Mouse (Mus musculus) kidney, embryonic 14.5 days (tissue): ENCODE data around the gene Vav1. TPM values are rescaled to one million over a fixed set of nuclear protein-coding genes. Genes with fewer than 3 reads are reported as not detected.
"Not testable (repeated sequence)": the region's sequence is repeated elsewhere in the genome, so short reads cannot be mapped to it uniquely, and the experiment has no call there.

Experiments
- ATAC-seq: fragments of 200-750 bp; cut with Nextera tagmentation; 2 replicates; pipeline ENCODE4 v1.8.0; 2017; ENCODE audit warnings: moderate number of reproducible peaks, mild to moderate bottlenecking, moderate TSS enrichment, moderate library complexity; ENCODE audit not compliant: low FRiP score, low TSS enrichment
- H3K27ac ChIP-seq: fragments of 300-500 bp; sonication (generic); 2 replicates; pipeline ENCODE4 v1.5.1; 2014; ENCODE audit warnings: low read depth, mild to moderate bottlenecking, low read length, moderate library complexity, mixed read lengths
- H3K27me3 ChIP-seq: fragments of 300-500 bp; sonication (generic); 2 replicates; pipeline ENCODE4 v1.6.1; 2014; ENCODE audit warnings: mild to moderate bottlenecking, low read length; ENCODE audit not compliant: control insufficient read depth, insufficient read depth
- H3K36me3 ChIP-seq: fragments of 300-500 bp; sonication (generic); 2 replicates; pipeline ENCODE4 v1.6.1; 2014; ENCODE audit warnings: low read length, mixed read lengths; ENCODE audit not compliant: control insufficient read depth, insufficient read depth
- H3K4me1 ChIP-seq: fragments of 300-500 bp; sonication (generic); 2 replicates; pipeline ENCODE4 v1.6.1; 2014; ENCODE audit warnings: low read length, mixed read lengths; ENCODE audit not compliant: control insufficient read depth, insufficient read depth
- H3K4me2 ChIP-seq: fragments of 300-500 bp; sonication (generic); replicated peaks from 2 replicates; pipeline ENCODE4 v1.6.1; 2014; ENCODE audit warnings: low read depth, mild to moderate bottlenecking, low read length
- H3K4me3 ChIP-seq: fragments of 300-500 bp; sonication (generic); 2 replicates; pipeline ENCODE4 v1.5.1; 2014; ENCODE audit warnings: mild to moderate bottlenecking, low read length
- H3K9ac ChIP-seq: fragments of 300-500 bp; sonication (generic); 2 replicates; pipeline ENCODE4 v1.6.1; 2014; ENCODE audit warnings: low read depth, mild to moderate bottlenecking, low read length, moderate library complexity
- H3K9me3 ChIP-seq: fragments of 300-500 bp; sonication (generic); 2 replicates; pipeline ENCODE4 v1.6.1; 2016; ENCODE audit warnings: low read length; ENCODE audit not compliant: control insufficient read depth
- WGBS: fragments of 180-500 bp; shearing (Covaris S2); extraction: QIAGEN DNeasy Blood & Tissue Kit; methylation state at CpG from one replicate; pipeline ENCODE4 v1.1.7; 2014; 5-methylcytosine and 5-hydroxymethylcytosine counted together
- polyA plus RNA-seq: library from polyadenylated mRNA; unstranded; fragments of >200 nt; fragmentation: Nextera tagmentation; extraction: Ambion mirVana; gene quantifications from 2 replicates; pipeline ENCODE4 v1.2.1, GENCODE M21; 2014

The Vav1 gene
- polyA plus RNA-seq, 1 experiment from 2014 or later: 1.7 TPM

DNA sequence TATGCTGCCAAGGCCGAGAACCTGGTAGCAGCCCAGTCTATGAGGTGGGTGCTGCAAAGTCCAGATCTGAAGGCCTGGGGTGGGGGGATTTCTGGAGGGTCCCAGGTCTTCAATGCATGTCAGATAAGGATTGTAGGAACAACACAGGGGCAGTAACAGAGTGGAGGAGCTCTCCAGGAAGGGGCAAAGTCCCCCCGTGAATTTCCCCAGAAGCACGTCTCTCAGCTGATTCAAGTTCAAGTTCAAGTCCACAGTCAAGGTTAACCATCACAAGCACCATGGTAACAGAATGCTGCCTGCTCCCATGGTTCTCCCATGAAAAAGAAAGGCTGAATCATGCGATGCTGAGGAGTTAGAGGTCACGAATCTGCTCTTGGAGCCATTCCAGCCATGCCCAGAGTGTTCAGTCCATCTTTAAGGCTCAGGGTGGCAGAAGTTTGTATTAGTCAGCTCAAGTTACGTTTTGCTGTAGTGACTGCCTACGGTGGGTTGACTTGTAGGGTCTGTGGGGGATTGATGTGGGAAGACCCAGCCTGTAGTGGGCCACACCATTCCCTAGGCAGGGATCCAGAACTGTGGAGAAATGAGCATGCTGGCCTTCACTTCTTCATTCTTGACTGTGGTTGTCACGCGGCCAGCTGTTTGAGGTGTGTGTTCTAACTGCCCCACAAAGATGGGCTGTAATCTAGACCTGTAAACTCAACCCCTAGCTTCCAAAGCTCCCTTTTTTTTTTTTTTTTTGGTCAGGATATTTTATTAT, 55.3 kb downstream of the Vav1 start:
- H3K9ac ChIP-seq: no peak overlapping the region
- peak; percentile 21; the same call in 1 of the 2 replicates for ATAC-seq
- H3K27ac ChIP-seq: no peak overlapping the region
- no peaks in the 10 kb centered on the region for H3K27me3 ChIP-seq
- no peaks in the 10 kb centered on the region for H3K9me3 ChIP-seq
- H3K36me3 ChIP-seq: no peaks in the 10 kb centered on the region
- H3K4me3 ChIP-seq: no peak overlapping the region
- 0 out of 2 replicates have a peak, but pooled peaks cover under 1% of the 10 kb centered on the region for H3K4me1 ChIP-seq
- no peak overlapping the region for H3K4me2 ChIP-seq
- WGBS: 65% methylated on average over 9 of the region's 9 CpGs

- 7% methylated on average over 16 of the region's 16 CpGs for WGBS
- Histone ChIP-seq H3K9me3 (no peaks in the 10 kb centered on the region), H3K4me3 (no peak overlapping the region), H3K27ac (no peak overlapping the region), H3K36me3 (no peaks in the 10 kb centered on the region), H3K4me1 (no peaks in the 10 kb centered on the region), H3K4me2 (no peak overlapping the region), H3K27me3 (no peaks in the 10 kb centered on the region), H3K9ac (no peak overlapping the region)
- peak; percentile 40 for ATAC-seq
These were observed 55.9 kb downstream of the Vav1 start for GRCm38 (mm10) chr17:57334761-57335150.

GRCm38 (mm10) chr17:57335194-57335593, 56.3 kb downstream of the Vav1 start:
- H3K4me3 ChIP-seq, H3K27ac ChIP-seq, H3K27me3 ChIP-seq, H3K36me3 ChIP-seq, H3K9ac ChIP-seq, ATAC-seq, H3K4me2 ChIP-seq, H3K4me1 ChIP-seq, H3K9me3 ChIP-seq: not testable (repeated sequence)
- WGBS: 78% methylated on average over 9 of the region's 9 CpGs

GRCm38 (mm10) chr17:57335673-57336303, 56.9 kb downstream of the Vav1 start:
- H3K9ac ChIP-seq: 0 out of 2 replicates have a peak overlapping the region, but pooled peaks have one; percentile 7
- no peak overlapping the region for H3K27ac ChIP-seq
- H3K4me2 ChIP-seq: no peak overlapping the region
- H3K27me3 ChIP-seq: no peaks in the 10 kb centered on the region
- H3K9me3 ChIP-seq: no peaks in the 10 kb centered on the region
- no peaks in the 10 kb centered on the region for H3K36me3 ChIP-seq
- whole genome bisulfite sequencing: 11% methylated on average over 11 of the region's 11 CpGs
- ATAC-seq: peak; percentile 87
- H3K4me3 ChIP-seq: no peak overlapping the region
- H3K4me1 ChIP-seq: no peaks in the 10 kb centered on the region

DNA sequence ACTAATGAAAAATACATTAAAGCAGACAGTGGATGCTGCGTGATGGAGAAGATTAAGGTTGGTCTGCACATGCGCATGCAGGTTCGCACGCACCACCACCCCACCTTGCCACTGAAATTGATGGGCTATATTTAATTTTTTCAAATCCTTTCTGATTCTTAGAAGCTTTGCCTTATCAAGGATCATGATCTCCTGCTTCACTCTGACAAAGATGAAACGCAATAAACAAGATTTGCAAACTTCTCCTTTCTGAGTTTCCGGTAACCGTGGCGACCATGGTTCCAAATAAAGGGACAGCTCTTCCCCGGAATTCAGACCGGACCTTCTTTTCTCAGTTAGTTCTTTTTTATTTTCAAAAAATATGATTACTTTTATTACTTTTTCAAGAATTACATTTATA, 59.1 kb downstream of the Vav1 start:
- no peak overlapping the region for H3K4me3 ChIP-seq
- no peaks in the 10 kb centered on the region for H3K27me3 ChIP-seq
- WGBS: 86% methylated on average over 10 of the region's 10 CpGs
- no peak overlapping the region for H3K27ac ChIP-seq
- ATAC-seq: no peak
- no peaks in the 10 kb centered on the region; the same call in 1 of the 2 replicates for H3K9me3 ChIP-seq
- H3K9ac ChIP-seq: no peak overlapping the region
- no peaks in the 10 kb centered on the region for H3K36me3 ChIP-seq
- H3K4me1 ChIP-seq: no peaks in the 10 kb centered on the region
- no peak overlapping the region for H3K4me2 ChIP-seq

DNA sequence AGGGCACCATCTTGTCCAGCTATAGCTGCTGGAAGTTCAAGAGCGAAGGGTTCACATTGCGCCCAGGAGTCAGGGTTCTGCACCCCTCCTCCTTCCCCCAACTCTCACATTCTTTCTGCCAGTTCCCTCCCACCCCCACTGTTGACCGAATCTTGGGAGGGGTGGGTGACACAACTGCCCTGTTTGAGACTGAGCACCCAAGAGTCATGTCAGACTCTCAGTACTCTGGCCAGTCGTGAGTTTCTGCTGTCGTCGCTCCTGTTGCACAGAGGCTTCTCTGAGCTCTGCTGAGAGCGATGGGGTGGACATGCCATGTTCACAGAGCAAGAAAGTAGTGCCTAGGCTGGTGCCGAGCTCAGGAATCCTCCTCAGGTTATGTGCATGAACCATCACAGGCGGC, 60.4 kb downstream of the Vav1 start:
- no peak for ATAC-seq
- no peaks in the 10 kb centered on the region; the same call in 1 of the 2 replicates for H3K9me3 ChIP-seq
- H3K4me2 ChIP-seq: no peak overlapping the region
- no peaks in the 10 kb centered on the region for H3K36me3 ChIP-seq
- H3K4me3 ChIP-seq: no peak overlapping the region
- H3K9ac ChIP-seq: no peak overlapping the region
- H3K27me3 ChIP-seq: no peaks in the 10 kb centered on the region
- WGBS: 75% methylated on average over 9 of the region's 9 CpGs
- no peaks in the 10 kb centered on the region for H3K4me1 ChIP-seq
- H3K27ac ChIP-seq: no peak overlapping the region

- Histone ChIP-seq H3K4me3 (no peak overlapping the region), H3K4me1 (no peaks in the 10 kb centered on the region), H3K27me3 (no peaks in the 10 kb centered on the region), H3K9ac (no peak overlapping the region), H3K4me2 (no peak overlapping the region), H3K27ac (no peak overlapping the region), H3K9me3 (no peaks in the 10 kb centered on the region; the same call in 1 of the 2 replicates), H3K36me3 (no peaks in the 10 kb centered on the region)
- WGBS: 82% methylated on average over 4 of the region's 4 CpGs
- no peak for ATAC-seq
These were observed 62.7 kb downstream of the Vav1 start for GRCm38 (mm10) chr17:57341568-57341967.

GRCm38 (mm10) chr17:57344029-57344707, 65.3 kb downstream of the Vav1 start:
- no peak overlapping the region for H3K4me3 ChIP-seq
- H3K27ac ChIP-seq: no peak overlapping the region
- no peaks in the 10 kb centered on the region for H3K27me3 ChIP-seq
- 63% methylated on average over 2 of the region's 2 CpGs for WGBS
- no peaks in the 10 kb centered on the region; the same call in 1 of the 2 replicates for H3K9me3 ChIP-seq
- H3K9ac ChIP-seq: no peak overlapping the region
- H3K36me3 ChIP-seq: no peaks in the 10 kb centered on the region
- ATAC-seq: no peak
- no peak overlapping the region for H3K4me2 ChIP-seq
- no peaks in the 10 kb centered on the region for H3K4me1 ChIP-seq

- Histone ChIP-seq H3K9me3 (no peaks in the 10 kb centered on the region), H3K36me3 (no peaks in the 10 kb centered on the region), H3K9ac (no peak overlapping the region), H3K4me3 (no peak overlapping the region), H3K27me3 (no peaks in the 10 kb centered on the region), H3K4me2 (no peak overlapping the region), H3K4me1 (no peaks in the 10 kb centered on the region), H3K27ac (no peak overlapping the region)
- no peak for ATAC-seq
- 71% methylated on average over 6 of the region's 6 CpGs for WGBS
These were observed 68.1 kb downstream of the Vav1 start for GRCm38 (mm10) chr17:57347017-57347416.
